Mouse (Mus musculus) forebrain, embryonic 12.5 days (tissue): ENCODE data around the gene Bri3bp. TPM values are rescaled to one million over a fixed set of nuclear protein-coding genes. Genes with fewer than 3 reads are reported as not detected.

Source experiments
- ATAC-seq: fragments of 200-750 bp; cut with Nextera tagmentation; 2 replicates; pipeline ENCODE4 v1.8.0; 2017; ENCODE audit warnings: moderate TSS enrichment; ENCODE audit not compliant: low FRiP score
- H3K27ac ChIP-seq: fragments of 300-500 bp; sonication (generic); 2 replicates; pipeline ENCODE4 v1.5.1; 2016; ENCODE audit warnings: mild to moderate bottlenecking
- H3K27me3 ChIP-seq: fragments of 300-500 bp; sonication (generic); 2 replicates; pipeline ENCODE4 v1.6.1; 2016; ENCODE audit warnings: mild to moderate bottlenecking
- H3K36me3 ChIP-seq: fragments of 300-500 bp; sonication (generic); replicated peaks from 2 replicates; pipeline ENCODE4 v1.6.1; 2016; ENCODE audit warnings: mild to moderate bottlenecking
- H3K4me1 ChIP-seq: fragments of 300-500 bp; sonication (generic); 2 replicates; pipeline ENCODE4 v1.6.1; 2016
- H3K4me2 ChIP-seq: fragments of 300-500 bp; sonication (generic); 2 replicates; pipeline ENCODE4 v1.6.1; 2016; ENCODE audit warnings: mild to moderate bottlenecking, moderate library complexity
- H3K4me3 ChIP-seq: fragments of 300-500 bp; sonication (generic); replicated peaks from 2 replicates; pipeline ENCODE4 v1.5.1; 2016; ENCODE audit warnings: mild to moderate bottlenecking
- H3K9ac ChIP-seq: fragments of 300-500 bp; sonication (generic); 2 replicates; pipeline ENCODE4 v1.6.1; 2016; ENCODE audit warnings: mild to moderate bottlenecking
- H3K9me3 ChIP-seq: fragments of 300-500 bp; sonication (generic); 2 replicates; pipeline ENCODE4 v1.6.1; 2016
- WGBS: fragments of 180-500 bp; shearing (Covaris S2); methylation state at CpG from one replicate; pipeline ENCODE4 v1.1.7; 2016; 5-methylcytosine and 5-hydroxymethylcytosine counted together
- polyA plus RNA-seq: library from polyadenylated mRNA; unstranded; fragments of >200 nt; fragmentation: Nextera tagmentation; extraction: Ambion mirVana; gene quantifications from 2 replicates; pipeline ENCODE4 v1.2.1, GENCODE M21; 2016

The Bri3bp gene
- polyA plus RNA-seq, 1 experiment from 2014 or later = 43.0 TPM

- H3K27ac ChIP-seq = peak overlapping the region; percentile 63; the same call in 1 of the 2 replicates
Observed at GRCm38 (mm10) chr5:125465701-125466106, 24.3 kb downstream of the Bri3bp start.

GRCm38 (mm10) chr5:125466483-125466882 lies 25.1 kb downstream of the Bri3bp start:
- no peak for ATAC-seq
- H3K27me3 ChIP-seq = no peaks in the 10 kb centered on the region
- peaks cover 4% of the 10 kb centered on the region for H3K4me1 ChIP-seq
- no peaks in the 10 kb centered on the region for H3K36me3 ChIP-seq
- no peaks in the 10 kb centered on the region for H3K9me3 ChIP-seq
- 92% methylated on average over 5 of the region's 5 CpGs for WGBS
- no peak overlapping the region for H3K27ac ChIP-seq
- peak overlapping the region; percentile 51; the same call in 1 of the 2 replicates for H3K4me2 ChIP-seq
- no peak overlapping the region for H3K4me3 ChIP-seq
- no peak overlapping the region for H3K9ac ChIP-seq

More at GRCm38 (mm10) chr5:125465701-125466106, 24.3 kb downstream of the Bri3bp start:
- Histone ChIP-seq H3K4me3 (peak overlapping the region; percentile 29), H3K9ac (peak overlapping the region; percentile 50), H3K4me2 (peak overlapping the region; percentile 51), H3K36me3 (no peaks in the 10 kb centered on the region), H3K9me3 (no peaks in the 10 kb centered on the region), H3K27me3 (no peaks in the 10 kb centered on the region), H3K4me1 (peaks cover 4% of the 10 kb centered on the region)
- WGBS = under 1% methylated on average over 25 of the region's 25 CpGs
- ATAC-seq = peak; percentile 100

GRCm38 (mm10) chr5:125467261-125467660 lies 25.9 kb downstream of the Bri3bp start:
- no peaks in the 10 kb centered on the region for H3K27me3 ChIP-seq
- H3K9ac ChIP-seq = no peak overlapping the region
- no peaks in the 10 kb centered on the region for H3K36me3 ChIP-seq
- H3K27ac ChIP-seq = no peak overlapping the region
- no peak for ATAC-seq
- 90% methylated on average over 14 of the region's 14 CpGs for WGBS
- H3K4me2 ChIP-seq = no peak overlapping the region
- no peaks in the 10 kb centered on the region for H3K9me3 ChIP-seq
- peaks cover 4% of the 10 kb centered on the region for H3K4me1 ChIP-seq
- no peak overlapping the region for H3K4me3 ChIP-seq

GRCm38 (mm10) chr5:125470713-125471112 lies 29.3 kb downstream of the Bri3bp start:
- H3K9ac ChIP-seq = no peak overlapping the region
- no peak overlapping the region for H3K27ac ChIP-seq
- no peaks in the 10 kb centered on the region for H3K36me3 ChIP-seq
- ATAC-seq = no peak
- WGBS = 92% methylated on average over 4 of the region's 4 CpGs
- no peaks in the 10 kb centered on the region for H3K27me3 ChIP-seq
- no peak overlapping the region for H3K4me3 ChIP-seq
- H3K9me3 ChIP-seq = no peaks in the 10 kb centered on the region
- H3K4me1 ChIP-seq = peaks cover 4% of the 10 kb centered on the region; the same call in 1 of the 2 replicates
- H3K4me2 ChIP-seq = no peak overlapping the region

GRCm38 (mm10) chr5:125472796-125473475 lies 31.6 kb downstream of the Bri3bp start:
- H3K4me3 ChIP-seq = no peak overlapping the region

GRCm38 (mm10) chr5:125475030-125475429 lies 33.7 kb downstream of the Bri3bp start:
- peak overlapping the region; percentile 83 for H3K4me3 ChIP-seq
- peaks cover 33% of the 10 kb centered on the region for H3K4me1 ChIP-seq
- no peaks in the 10 kb centered on the region for H3K9me3 ChIP-seq
- peaks cover 6% of the 10 kb centered on the region; the same call in 1 of the 2 replicates for H3K36me3 ChIP-seq
- peak overlapping the region; percentile 91 for H3K4me2 ChIP-seq
- H3K27ac ChIP-seq = no peak overlapping the region
- H3K9ac ChIP-seq = peak overlapping the region; percentile 80
- ATAC-seq = no peak; the same call in 1 of the 2 replicates
- H3K27me3 ChIP-seq = no peaks in the 10 kb centered on the region
- 61% methylated on average over 12 of the region's 12 CpGs for WGBS

More at GRCm38 (mm10) chr5:125472796-125473475, 31.6 kb downstream of the Bri3bp start:
- Histone ChIP-seq H3K27me3 (no peaks in the 10 kb centered on the region), H3K9me3 (no peaks in the 10 kb centered on the region), H3K4me1 (peaks cover 24% of the 10 kb centered on the region), H3K27ac (no peak overlapping the region), H3K9ac (peak overlapping the region; percentile 4; the same call in 1 of the 2 replicates), H3K36me3 (no peaks in the 10 kb centered on the region), H3K4me2 (no peak overlapping the region)
- 85% methylated on average over 9 of the region's 9 CpGs for WGBS
- ATAC-seq = no peak

GRCm38 (mm10) chr5:125475601-125476285 lies 34.4 kb downstream of the Bri3bp start, which contains the start of gene Aacs:
TSS of gene Aacs (plus strand) at chr5:125475814.
- Histone ChIP-seq H3K9me3 (no peaks in the 10 kb centered on the region), H3K4me1 (peaks cover 38% of the 10 kb centered on the region), H3K36me3 (peaks cover 6% of the 10 kb centered on the region; the same call in 1 of the 2 replicates), H3K9ac (peak within 1 kb of the TSS; percentile 80), H3K4me3 (peak within 1 kb of the TSS; percentile 83), H3K4me2 (peak within 1 kb of the TSS; percentile 91), H3K27me3 (no peaks in the 10 kb centered on the region), H3K27ac (peak within 1 kb of the TSS; percentile 78)
- under 1% methylated on average over 60 of the region's 60 CpGs for WGBS
- peak; percentile 92 for ATAC-seq

GRCm38 (mm10) chr5:125476286-125476625 lies 34.9 kb downstream of the Bri3bp start:
- Histone ChIP-seq H3K4me2 (peak overlapping the region; percentile 91), H3K4me1 (peaks cover 40% of the 10 kb centered on the region), H3K9me3 (no peaks in the 10 kb centered on the region), H3K27me3 (no peaks in the 10 kb centered on the region), H3K27ac (peak overlapping the region; percentile 78; the same call in 1 of the 2 replicates), H3K9ac (peak overlapping the region; percentile 80), H3K4me3 (peak overlapping the region; percentile 83), H3K36me3 (peaks cover 6% of the 10 kb centered on the region; the same call in 1 of the 2 replicates)
- 15% methylated on average over 5 of the region's 5 CpGs for WGBS
- ATAC-seq = peak; percentile 27; the same call in 1 of the 2 replicates

- Histone ChIP-seq H3K36me3 (peaks cover 6% of the 10 kb centered on the region; the same call in 1 of the 2 replicates), H3K9me3 (no peaks in the 10 kb centered on the region), H3K4me3 (peak overlapping the region; percentile 83), H3K4me2 (peak overlapping the region; percentile 91), H3K9ac (peak overlapping the region; percentile 80), H3K4me1 (peaks cover 40% of the 10 kb centered on the region), H3K27me3 (no peaks in the 10 kb centered on the region), H3K27ac (no peak overlapping the region)
- ATAC-seq = no peak
- 63% methylated on average over 7 of the region's 7 CpGs for WGBS
Observed at GRCm38 (mm10) chr5:125476799-125477198, 35.4 kb downstream of the Bri3bp start.

- no peak for ATAC-seq
Observed at GRCm38 (mm10) chr5:125477533-125477932, 36.2 kb downstream of the Bri3bp start.

GRCm38 (mm10) chr5:125478037-125478436 lies 36.7 kb downstream of the Bri3bp start:
- peaks cover 13% of the 10 kb centered on the region for H3K36me3 ChIP-seq
- 95% methylated on average over 7 of the region's 7 CpGs for WGBS
- peaks cover 40% of the 10 kb centered on the region for H3K4me1 ChIP-seq
- ATAC-seq = no peak
- no peak overlapping the region for H3K4me3 ChIP-seq
- H3K9ac ChIP-seq = no peak overlapping the region
- no peaks in the 10 kb centered on the region for H3K27me3 ChIP-seq
- no peak overlapping the region for H3K27ac ChIP-seq
- no peaks in the 10 kb centered on the region for H3K9me3 ChIP-seq
- peak overlapping the region; percentile 91; the same call in 1 of the 2 replicates for H3K4me2 ChIP-seq

More at GRCm38 (mm10) chr5:125477533-125477932, 36.2 kb downstream of the Bri3bp start:
- no peaks in the 10 kb centered on the region for H3K27me3 ChIP-seq
- no peaks in the 10 kb centered on the region for H3K9me3 ChIP-seq
- peaks cover 8% of the 10 kb centered on the region for H3K36me3 ChIP-seq
- peaks cover 40% of the 10 kb centered on the region for H3K4me1 ChIP-seq
- no peak overlapping the region for H3K27ac ChIP-seq
- peak overlapping the region; percentile 83; the same call in 1 of the 2 replicates for H3K4me3 ChIP-seq
- peak overlapping the region; percentile 91 for H3K4me2 ChIP-seq
- H3K9ac ChIP-seq = no peak overlapping the region
- WGBS = 65% methylated on average over 7 of the region's 7 CpGs

GRCm38 (mm10) chr5:125479376-125479775 lies 38.0 kb downstream of the Bri3bp start:
- Histone ChIP-seq H3K4me3 (no peak overlapping the region), H3K27ac (no peak overlapping the region), H3K9ac (no peak overlapping the region), H3K4me1 (peaks cover 40% of the 10 kb centered on the region), H3K27me3 (no peaks in the 10 kb centered on the region), H3K4me2 (no peak overlapping the region), H3K36me3 (peaks cover 21% of the 10 kb centered on the region), H3K9me3 (no peaks in the 10 kb centered on the region)
- 94% methylated on average over 3 of the region's 3 CpGs for WGBS
- no peak for ATAC-seq
